Mouse (Mus musculus) liver, postnatal 0 days (tissue): ENCODE results near the gene Ier2.

Experiments
- CTCF ChIP-seq: sonication (generic); IDR thresholded peaks from 2 replicates; pipeline ENCODE4 v1.5.1; 2016; ENCODE audit warnings: antibody characterized with exemption, low read depth
- EP300 ChIP-seq: IDR thresholded peaks from 2 replicates; pipeline ENCODE4 v1.6.1; 2016; ENCODE audit warnings: antibody characterized with exemption, low read depth, mild to moderate bottlenecking

DNA sequence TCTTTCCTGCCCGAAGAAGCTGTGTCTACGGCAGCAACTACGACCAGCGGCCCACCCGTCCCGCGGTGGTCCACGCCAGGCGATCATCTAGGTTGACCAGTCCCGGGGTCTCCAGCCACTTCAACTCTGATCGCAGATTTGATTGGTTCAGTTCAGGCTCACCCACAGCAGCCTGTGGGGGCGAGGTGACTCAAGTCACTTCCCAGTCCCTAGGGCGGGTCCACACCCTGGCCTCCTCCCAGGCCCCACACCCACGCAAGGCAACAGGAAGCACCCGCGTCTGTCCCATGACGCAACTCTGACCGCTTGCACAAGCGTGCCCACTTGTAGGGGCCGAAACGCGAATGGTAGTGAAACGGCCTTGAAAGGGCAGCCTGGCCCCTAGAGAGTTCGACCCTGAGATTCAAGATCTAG lies 1.2 kb downstream of the Ier2 start:
- TF ChIP-seq EP300, result no peak
- TF ChIP-seq CTCF, result 0 out of 2 replicates have a peak, but pooled peaks have one; percentile 9
